Mouse (Mus musculus) heart, postnatal 10 days (tissue): Measurements from ENCODE around the gene Sumf1. TPM values are rescaled to one million over a fixed set of nuclear protein-coding genes. Genes with fewer than 3 reads are reported as not detected.

ENCODE experiments used
- DNase-seq, 2 experiments: peaks; one replicate each; pipeline ENCODE4 v3.0.0; 2021
- intact Hi-C: fragments of 180-260 bp; cut with DNase I; formaldehyde crosslinking; loops from one replicate; pipeline ENCODE4 v1.15.1; 2025
- total RNA-seq, 2 experiments: library from RNA; stranded (reverse); gene quantifications; 2 replicates each; pipeline ENCODE4 v1.2.3; 2021

The Sumf1 gene
- total RNA-seq, 2 experiments from 2014 or later, result 19.9 to 21.6 TPM

- peak; percentile 47 to 54 for DNase-seq
- intact Hi-C loops, result loop anchor here (10.0 kb wide), 1 partner anchor 113 kb away; the partner anchor contains the start of gene Itpr1
Measured at GRCm38 (mm10) chr6:108101936-108102830, 83.2 kb downstream of the Sumf1 start.

- no peak for DNase-seq
- intact Hi-C loops, result loop anchor here (1.0 to 5.0 kb wide), 6 partner anchors 134 to 638 kb away; no protein-coding TSS in a partner anchor
Measured at GRCm38 (mm10) chr6:108098846-108099217, 86.5 kb downstream of the Sumf1 start.

GRCm38 (mm10) chr6:108098171-108098845, 87.1 kb downstream of the Sumf1 start:
- intact Hi-C loops, result loop anchor here (1.0 to 5.0 kb wide), 6 partner anchors 134 to 639 kb away; no protein-coding TSS in a partner anchor
- peak; percentile 77 to 87 for DNase-seq

GRCm38 (mm10) chr6:108095445-108095844, 89.9 kb downstream of the Sumf1 start:
- DNase-seq, result no peak
- intact Hi-C loops, result loop anchor here (5.0 kb wide), 3 partner anchors 262 to 642 kb away; no protein-coding TSS in a partner anchor

- DNase-seq, result no peak
- intact Hi-C loops, result no loop called here
Measured at GRCm38 (mm10) chr6:108093449-108093848, 91.9 kb downstream of the Sumf1 start.

GRCm38 (mm10) chr6:108092646-108093045, 92.7 kb downstream of the Sumf1 start:
- no peak for DNase-seq
- intact Hi-C loops, result no loop called here

GRCm38 (mm10) chr6:108091296-108091695, 94.1 kb downstream of the Sumf1 start:
- intact Hi-C loops, result no loop called here

GRCm38 (mm10) chr6:108075857-108076256, 109.5 kb downstream of the Sumf1 start:
- DNase-seq, result no peak
- intact Hi-C loops, result no loop called here

More at GRCm38 (mm10) chr6:108091296-108091695, 94.1 kb downstream of the Sumf1 start:
- DNase-seq, result no peak

GRCm38 (mm10) chr6:108074624-108075023, 110.8 kb downstream of the Sumf1 start:
- DNase-seq, result no peak
- intact Hi-C loops, result no loop called here

- intact Hi-C loops, result no loop called here
- DNase-seq, result no peak
Measured at GRCm38 (mm10) chr6:108073931-108074330, 111.5 kb downstream of the Sumf1 start.

GRCm38 (mm10) chr6:108073071-108073470, 112.3 kb downstream of the Sumf1 start:
- intact Hi-C loops, result no loop called here
- DNase-seq, result no peak

GRCm38 (mm10) chr6:108070947-108071346, 114.4 kb downstream of the Sumf1 start:
- intact Hi-C loops, result no loop called here

GRCm38 (mm10) chr6:108065583-108065982, 119.8 kb downstream of the Sumf1 start:
- peak; percentile 71 to 84 for DNase-seq
- intact Hi-C loops, result loop anchor here (10.0 kb wide), 1 partner anchor 311 kb away; no protein-coding TSS in a partner anchor

More at GRCm38 (mm10) chr6:108070947-108071346, 114.4 kb downstream of the Sumf1 start:
- no peak for DNase-seq

GRCm38 (mm10) chr6:108064918-108065526, 120.4 kb downstream of the Sumf1 start, which contains the start of gene Setmar:
Setmar (plus strand) TSS chr6:108065045.
- intact Hi-C loops, result loop anchor here (10.0 kb wide), 1 partner anchor 310 kb away; no protein-coding TSS in a partner anchor

GRCm38 (mm10) chr6:108061121-108061520, 124.3 kb downstream of the Sumf1 start:
- intact Hi-C loops, result loop anchor here (10.0 kb wide), 1 partner anchor 306 kb away; no protein-coding TSS in a partner anchor

More at GRCm38 (mm10) chr6:108064918-108065526, 120.4 kb downstream of the Sumf1 start, which contains the start of gene Setmar:
- DNase-seq, result peak; percentile 97 to 98

GRCm38 (mm10) chr6:108058066-108058465, 127.3 kb downstream of the Sumf1 start:
- intact Hi-C loops, result loop anchor here (5.0 kb wide), 1 partner anchor 1256 kb away; the partner anchor contains the start of gene Crbn
- no peak for DNase-seq

More at GRCm38 (mm10) chr6:108061121-108061520, 124.3 kb downstream of the Sumf1 start:
- DNase-seq, result no peak

- no peak for DNase-seq
- intact Hi-C loops, result loop anchor here (5.0 kb wide), 1 partner anchor 1255 kb away; the partner anchor contains the start of gene Crbn
Measured at GRCm38 (mm10) chr6:108057353-108057752, 128.0 kb downstream of the Sumf1 start.
